Mouse (Mus musculus): ENCODE results near the gene Lrrc46. TPM values are rescaled to one million over a fixed set of nuclear protein-coding genes. Genes with fewer than 3 reads are reported as not detected.

Gene Lrrc46
- polyA plus RNA-seq, 1 experiment from 2014 or later = 0.54 TPM

- peaks cover 41% of the 10 kb centered on the region for H3K27me3 ChIP-seq (replicated peaks)
- no peak overlapping the region for H3K4me2 ChIP-seq
- H3K4me1 ChIP-seq = peaks cover 28% of the 10 kb centered on the region
- no peak overlapping the region for H3K9ac ChIP-seq
- no peaks in the 10 kb centered on the region for H3K36me3 ChIP-seq
- H3K9me3 ChIP-seq = no peaks in the 10 kb centered on the region
- ATAC-seq (ENCODE audit: insufficient read depth, low FRiP score, low read depth) = no peak
- no peak overlapping the region for H3K4me3 ChIP-seq (replicated peaks)
- H3K27ac ChIP-seq = no peak overlapping the region; the same call in 1 of the 2 replicates
- WGBS = 45% methylated on average over 10 of the region's 10 CpGs
Observed at GRCm38 (mm10) chr11:97024977-97025376, 16.2 kb downstream of the Lrrc46 start.

DNA sequence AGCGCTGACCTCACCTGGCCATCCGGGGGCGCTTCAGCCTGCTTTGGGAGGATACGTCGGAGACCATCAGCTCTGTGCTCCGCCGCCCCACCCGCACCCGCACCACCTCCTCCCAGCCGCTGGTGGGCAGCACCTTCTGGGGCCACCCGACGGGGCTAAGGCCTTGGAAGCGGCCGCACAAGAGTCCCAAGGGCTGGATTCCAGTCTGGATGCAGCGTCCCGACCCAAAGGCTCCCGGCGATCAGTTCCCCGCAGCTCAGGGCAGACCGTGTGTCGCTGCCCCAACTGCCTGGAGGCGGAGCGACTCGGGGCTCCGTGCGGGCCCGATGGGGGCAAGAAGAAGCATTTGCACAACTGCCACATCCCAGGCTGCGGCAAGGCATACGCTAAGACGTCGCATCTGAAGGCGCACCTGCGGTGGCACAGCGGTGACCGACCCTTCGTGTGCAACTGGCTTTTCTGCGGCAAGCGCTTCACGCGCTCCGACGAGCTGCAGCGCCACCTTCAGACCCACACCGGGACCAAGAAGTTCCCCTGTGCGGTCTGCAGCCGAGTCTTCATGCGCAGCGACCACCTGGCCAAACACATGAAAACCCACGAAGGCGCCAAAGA is 19.2 kb downstream of the Lrrc46 start:
- H3K4me1 ChIP-seq = peaks cover 48% of the 10 kb centered on the region
- no peaks in the 10 kb centered on the region for H3K36me3 ChIP-seq
- WGBS = under 1% methylated on average over 50 of the region's 50 CpGs
- peaks cover 63% of the 10 kb centered on the region for H3K27me3 ChIP-seq (replicated peaks)
- H3K9me3 ChIP-seq = no peaks in the 10 kb centered on the region
- H3K4me2 ChIP-seq = peak overlapping the region; percentile 95
- H3K9ac ChIP-seq = peak overlapping the region; percentile 40; the same call in 1 of the 2 replicates
- H3K4me3 ChIP-seq (replicated peaks) = peak overlapping the region; percentile 53
- peak; percentile 32; the same call in 1 of the 2 replicates for ATAC-seq (ENCODE audit: insufficient read depth, low FRiP score, low read depth)
- H3K27ac ChIP-seq = no peak overlapping the region

DNA sequence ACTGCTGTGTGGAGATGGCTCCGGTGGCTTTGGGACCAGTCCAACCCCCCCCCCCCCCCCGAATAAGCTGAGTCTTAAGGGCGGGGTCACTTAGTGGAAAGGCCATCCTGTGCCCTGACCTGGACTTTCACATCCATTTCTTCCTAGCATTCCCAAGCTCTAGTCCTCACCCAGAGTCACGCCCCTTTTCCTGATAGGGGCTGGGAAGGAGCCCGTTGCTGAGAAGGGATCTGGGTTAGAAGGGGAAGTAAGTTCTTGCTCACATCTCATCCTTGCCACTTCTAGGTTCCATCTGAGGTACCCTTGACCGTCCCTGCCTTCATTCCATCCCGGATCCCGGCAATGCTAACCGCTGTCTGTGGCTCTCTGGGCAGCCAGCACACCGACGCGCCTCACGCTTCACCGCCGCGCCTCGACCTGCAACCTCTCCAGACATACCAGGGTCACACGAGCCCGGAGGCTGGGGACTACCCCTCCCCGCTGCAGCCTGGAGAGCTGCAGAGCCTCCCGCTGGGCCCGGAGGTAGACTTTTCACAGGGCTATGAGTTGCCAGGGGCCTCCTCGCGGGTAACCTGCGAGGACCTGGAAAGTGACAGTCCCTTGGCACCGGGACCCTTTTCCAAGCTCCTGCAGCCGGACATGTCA is 20.0 kb downstream of the Lrrc46 start:
- H3K4me1 ChIP-seq = peaks cover 47% of the 10 kb centered on the region
- H3K27ac ChIP-seq = no peak overlapping the region

GRCm38 (mm10) chr11:97019345-97019708 is 21.9 kb downstream of the Lrrc46 start:
- H3K27me3 ChIP-seq (replicated peaks) = peaks cover 79% of the 10 kb centered on the region
- H3K4me1 ChIP-seq = peaks cover 35% of the 10 kb centered on the region
- no peak for ATAC-seq (ENCODE audit: insufficient read depth, low FRiP score, low read depth)
- no peaks in the 10 kb centered on the region for H3K36me3 ChIP-seq
- H3K9ac ChIP-seq = no peak overlapping the region
- WGBS = 9% methylated on average over 13 of the region's 13 CpGs
- peak overlapping the region; percentile 69 for H3K4me2 ChIP-seq
- peak overlapping the region; percentile 42 for H3K4me3 ChIP-seq (replicated peaks)
- H3K27ac ChIP-seq = 0 out of 2 replicates have a peak overlapping the region, but pooled peaks have one; percentile 1
- no peaks in the 10 kb centered on the region for H3K9me3 ChIP-seq

More for the DNA sequence above, 20.0 kb downstream of the Lrrc46 start:
- no peak for ATAC-seq (ENCODE audit: insufficient read depth, low FRiP score, low read depth)
- H3K4me2 ChIP-seq = peak overlapping the region; percentile 95
- H3K27me3 ChIP-seq (replicated peaks) = peaks cover 71% of the 10 kb centered on the region
- no peaks in the 10 kb centered on the region for H3K36me3 ChIP-seq
- 3% methylated on average over 26 of the region's 27 CpGs for WGBS
- no peaks in the 10 kb centered on the region for H3K9me3 ChIP-seq
- H3K4me3 ChIP-seq (replicated peaks) = peak overlapping the region; percentile 53
- no peak overlapping the region for H3K9ac ChIP-seq

GRCm38 (mm10) chr11:97018583-97019344 is 22.4 kb downstream of the Lrrc46 start:
- no peak overlapping the region for H3K9ac ChIP-seq
- peak overlapping the region; percentile 42 for H3K4me3 ChIP-seq (replicated peaks)
- no peaks in the 10 kb centered on the region for H3K9me3 ChIP-seq
- WGBS = under 1% methylated on average over 67 of the region's 68 CpGs
- H3K27me3 ChIP-seq (replicated peaks) = peaks cover 73% of the 10 kb centered on the region
- 0 out of 2 replicates have a peak overlapping the region, but pooled peaks have one; percentile 1 for H3K27ac ChIP-seq
- H3K4me2 ChIP-seq = peak overlapping the region; percentile 69
- peaks cover 35% of the 10 kb centered on the region for H3K4me1 ChIP-seq
- ATAC-seq (ENCODE audit: insufficient read depth, low FRiP score, low read depth) = 0 out of 2 replicates have a peak, but pooled peaks have one; percentile 36
- H3K36me3 ChIP-seq = no peaks in the 10 kb centered on the region

DNA sequence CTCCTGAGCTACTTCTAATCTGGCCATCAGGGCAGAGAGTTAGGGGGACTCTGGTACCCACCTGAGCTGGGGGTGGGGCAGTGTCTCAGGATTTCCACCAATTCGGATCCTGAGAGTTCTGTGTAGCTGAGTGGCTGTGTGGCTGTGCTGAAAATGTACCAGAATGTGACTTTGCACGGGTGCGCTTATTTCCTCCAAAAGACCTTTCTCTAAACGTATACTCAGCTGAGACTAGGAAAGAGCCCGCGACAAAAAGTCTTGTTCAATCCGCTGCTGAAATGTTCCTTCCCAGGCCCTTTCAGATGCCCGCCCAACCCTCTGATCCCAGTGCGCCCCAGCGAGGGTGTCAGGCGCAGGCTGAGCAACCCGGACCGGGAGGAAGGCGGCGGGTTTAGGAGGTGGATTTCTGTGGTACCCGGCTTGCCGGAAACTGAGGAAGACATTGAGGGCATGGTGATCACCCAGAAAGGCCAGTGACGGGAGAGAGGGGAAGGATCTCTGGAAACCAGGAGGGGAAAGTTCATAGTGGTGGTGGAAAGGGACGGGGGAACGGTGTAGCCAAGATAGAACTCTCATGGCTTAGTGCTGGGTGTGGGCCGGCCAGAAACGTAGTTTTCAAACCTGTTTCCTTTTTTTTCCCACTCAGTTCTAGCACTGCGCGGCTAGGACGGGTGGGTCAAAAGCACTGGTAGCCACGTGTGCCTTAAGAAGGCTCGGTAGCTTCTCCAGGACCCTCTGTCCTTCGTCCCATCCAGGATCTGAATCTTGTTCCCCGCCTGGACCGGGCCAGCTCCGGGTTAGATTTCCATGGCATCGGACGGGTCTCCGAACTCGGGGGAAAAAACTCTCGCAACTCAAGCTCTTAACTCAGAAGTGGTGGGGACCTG is 23.3 kb downstream of the Lrrc46 start:
- WGBS = 2% methylated on average over 36 of the region's 36 CpGs
- no peak overlapping the region for H3K9ac ChIP-seq
- no peak for ATAC-seq (ENCODE audit: insufficient read depth, low FRiP score, low read depth)
- peaks cover 66% of the 10 kb centered on the region for H3K27me3 ChIP-seq (replicated peaks)
- H3K27ac ChIP-seq = no peak overlapping the region
- H3K36me3 ChIP-seq = no peaks in the 10 kb centered on the region
- H3K4me2 ChIP-seq = peak overlapping the region; percentile 69
- H3K4me1 ChIP-seq = peaks cover 35% of the 10 kb centered on the region
- H3K9me3 ChIP-seq = no peaks in the 10 kb centered on the region
- peak overlapping the region; percentile 42 for H3K4me3 ChIP-seq (replicated peaks)

DNA sequence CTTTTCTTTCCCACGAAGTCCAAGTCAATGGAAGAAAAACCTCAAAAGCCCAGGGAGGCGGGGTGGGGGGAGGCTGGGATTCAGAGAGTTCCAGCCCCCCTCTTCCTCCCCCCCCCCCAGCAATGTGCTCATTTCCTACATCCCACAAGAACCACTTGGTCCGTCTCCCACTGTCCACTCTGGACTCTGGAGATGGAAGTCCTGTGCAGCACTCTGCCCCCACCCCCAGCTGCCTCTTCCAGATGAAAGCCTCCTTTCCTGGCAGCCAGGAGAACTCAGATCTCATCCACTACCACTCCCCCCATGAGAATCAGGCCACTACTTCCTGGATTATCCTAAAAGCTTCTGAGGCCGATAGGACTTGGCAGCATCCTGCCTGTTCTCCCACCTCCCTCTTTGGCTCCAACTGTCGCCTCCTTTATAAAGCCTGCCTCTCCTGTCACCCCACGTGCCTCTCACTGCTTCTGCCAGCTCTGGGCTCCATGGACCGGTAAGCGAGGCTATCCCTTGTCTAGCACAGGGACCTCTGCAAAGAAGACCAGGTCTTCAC is 28.0 kb downstream of the Lrrc46 start, which contains the start of gene Sp6:
Sp6 (plus strand) TSS at position 274 of the 550 bp plus-strand sequence.
- ATAC-seq (ENCODE audit: insufficient read depth, low FRiP score, low read depth) = no peak
- no peak within 1 kb of the TSS for H3K4me3 ChIP-seq (replicated peaks)
- H3K27me3 ChIP-seq (replicated peaks) = peaks cover 31% of the 10 kb centered on the region
- H3K27ac ChIP-seq = no peak within 1 kb of the TSS
- H3K4me2 ChIP-seq = no peak within 1 kb of the TSS
- H3K4me1 ChIP-seq = 0 out of 2 replicates have a peak, but pooled peaks cover 6% of the 10 kb centered on the region
- no peak within 1 kb of the TSS for H3K9ac ChIP-seq
- H3K36me3 ChIP-seq = no peaks in the 10 kb centered on the region
- WGBS = 29% methylated on average over 8 of the region's 8 CpGs
- H3K9me3 ChIP-seq = no peaks in the 10 kb centered on the region

DNA sequence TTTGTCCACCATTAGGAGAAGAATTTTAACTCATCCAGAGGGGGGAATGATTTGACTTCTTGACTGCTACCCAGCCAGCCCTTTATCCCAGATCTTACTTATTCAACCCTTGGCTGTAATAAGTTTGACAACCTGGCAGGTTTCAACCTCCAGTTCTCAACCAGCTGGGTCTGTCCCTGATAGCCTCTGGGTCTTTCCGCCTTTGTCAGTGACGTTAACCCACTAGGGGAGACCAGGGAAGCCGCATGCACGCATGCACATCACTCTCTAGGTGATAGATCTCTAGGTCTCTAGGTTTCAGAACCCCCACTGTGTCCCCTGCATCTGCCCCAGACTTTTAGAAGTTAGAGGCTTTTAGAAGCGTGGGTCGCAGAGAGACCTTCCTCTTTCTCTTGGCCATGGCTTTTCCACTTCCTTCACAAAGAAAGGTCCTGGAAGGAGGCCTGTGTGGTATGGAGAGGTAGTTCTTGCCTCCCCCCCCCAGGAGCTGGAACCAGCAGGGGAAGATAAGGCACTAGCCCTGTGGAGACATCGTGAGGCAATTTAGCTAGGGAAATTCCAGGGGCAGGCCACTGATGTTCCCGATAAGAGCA is 31.9 kb downstream of the Lrrc46 start:
- WGBS = 47% methylated on average over 8 of the region's 8 CpGs
- 0 out of 2 replicates have a peak, but pooled peaks cover 16% of the 10 kb centered on the region for H3K27me3 ChIP-seq (replicated peaks)
- no peak for ATAC-seq (ENCODE audit: insufficient read depth, low FRiP score, low read depth)

GRCm38 (mm10) chr11:97007093-97007794 is 34.0 kb downstream of the Lrrc46 start:
- H3K9me3 ChIP-seq = no peaks in the 10 kb centered on the region
- H3K27ac ChIP-seq = no peak overlapping the region
- 49% methylated on average over 9 of the region's 9 CpGs for WGBS
- no peak overlapping the region for H3K9ac ChIP-seq
- 0 out of 2 replicates have a peak, but pooled peaks cover 16% of the 10 kb centered on the region for H3K27me3 ChIP-seq (replicated peaks)
- no peak for ATAC-seq (ENCODE audit: insufficient read depth, low FRiP score, low read depth)
- no peaks in the 10 kb centered on the region for H3K4me1 ChIP-seq
- H3K36me3 ChIP-seq = no peaks in the 10 kb centered on the region
- no peak overlapping the region for H3K4me2 ChIP-seq
- H3K4me3 ChIP-seq (replicated peaks) = no peak overlapping the region

More for the DNA sequence above, 31.9 kb downstream of the Lrrc46 start:
- Histone ChIP-seq H3K4me3 (replicated peaks) (no peak overlapping the region), H3K9me3 (no peaks in the 10 kb centered on the region), H3K27ac (no peak overlapping the region), H3K9ac (no peak overlapping the region), H3K4me1 (no peaks in the 10 kb centered on the region), H3K36me3 (no peaks in the 10 kb centered on the region), H3K4me2 (no peak overlapping the region)

- H3K9me3 ChIP-seq = no peaks in the 10 kb centered on the region
- ATAC-seq (ENCODE audit: insufficient read depth, low FRiP score, low read depth) = no peak
- H3K4me3 ChIP-seq (replicated peaks) = no peak overlapping the region
- H3K27ac ChIP-seq = no peak overlapping the region
- no peaks in the 10 kb centered on the region for H3K4me1 ChIP-seq
- H3K36me3 ChIP-seq = no peaks in the 10 kb centered on the region
- no peak overlapping the region for H3K9ac ChIP-seq
- no peak overlapping the region for H3K4me2 ChIP-seq
- H3K27me3 ChIP-seq (replicated peaks) = 0 out of 2 replicates have a peak, but pooled peaks cover 12% of the 10 kb centered on the region
- WGBS = 25% methylated on average over 5 of the region's 5 CpGs
Observed at GRCm38 (mm10) chr11:97003170-97003569, 38.0 kb downstream of the Lrrc46 start.
